Mouse (Mus musculus): ENCODE data around the gene Tkt. TPM values are rescaled to one million over a fixed set of nuclear protein-coding genes. Genes with fewer than 3 reads are reported as not detected.

Tkt gene
- polyA plus RNA-seq, 1 experiment from 2014 or later: 270 TPM

DNA sequence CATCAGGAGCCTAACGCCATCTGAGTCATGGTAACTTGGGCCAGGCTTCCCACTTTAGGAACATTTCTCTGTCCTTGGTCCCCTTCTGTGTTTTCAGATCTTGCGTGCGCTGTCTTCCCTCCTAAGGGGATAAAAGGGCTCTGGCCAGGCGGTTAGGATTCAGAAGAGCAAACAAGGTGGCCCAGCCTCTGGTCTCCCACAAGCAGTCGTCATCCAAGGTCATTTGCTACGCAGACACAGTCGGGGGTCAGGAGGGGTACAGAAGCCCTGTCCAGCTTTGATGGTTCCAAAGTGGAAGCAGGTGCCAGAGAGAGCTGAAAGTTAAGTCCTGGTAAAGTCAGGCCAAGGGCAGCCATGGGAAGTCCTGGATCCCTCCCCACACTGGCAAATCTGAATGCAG is 42.8 kb downstream of the Tkt start:
- H3K9ac ChIP-seq: no peak overlapping the region
- no peaks in the 10 kb centered on the region for H3K27me3 ChIP-seq (replicated peaks)
- H3K4me2 ChIP-seq: no peak overlapping the region
- H3K4me3 ChIP-seq (replicated peaks): no peak overlapping the region
- H3K4me1 ChIP-seq: peaks cover 29% of the 10 kb centered on the region
- no peaks in the 10 kb centered on the region for H3K9me3 ChIP-seq
- no peak overlapping the region for H3K27ac ChIP-seq
- WGBS: 63% methylated on average over 7 of the region's 7 CpGs
- no peak for ATAC-seq (ENCODE audit: insufficient read depth, low FRiP score, low read depth)
- H3K36me3 ChIP-seq: 0 out of 2 replicates have a peak, but pooled peaks cover 2% of the 10 kb centered on the region

DNA sequence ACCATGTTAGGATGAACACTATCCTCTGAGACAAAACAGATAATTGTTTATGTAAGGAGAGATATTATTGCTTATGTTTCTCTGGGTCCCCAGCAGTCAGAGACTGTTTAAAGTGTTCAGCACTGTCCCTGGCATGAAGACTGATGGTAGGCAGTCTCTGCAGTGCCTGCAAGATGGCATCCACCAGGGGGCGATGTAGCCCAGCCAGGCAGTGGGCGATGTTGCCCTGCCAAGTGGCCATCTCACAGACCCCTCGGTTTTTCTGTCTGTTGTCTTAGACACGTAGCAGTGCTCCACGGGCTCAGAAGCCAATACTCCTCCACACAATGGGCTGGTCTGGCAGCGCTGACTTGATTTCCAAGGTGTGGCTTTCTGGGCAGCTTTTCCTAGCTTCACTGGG is 43.3 kb downstream of the Tkt start:
- H3K4me3 ChIP-seq (replicated peaks): no peak overlapping the region
- H3K9ac ChIP-seq: 0 out of 2 replicates have a peak overlapping the region, but pooled peaks have one; percentile 16
- H3K36me3 ChIP-seq: 0 out of 2 replicates have a peak, but pooled peaks cover 4% of the 10 kb centered on the region
- H3K4me1 ChIP-seq: peaks cover 29% of the 10 kb centered on the region
- whole genome bisulfite sequencing: 10% methylated on average over 6 of the region's 6 CpGs
- no peaks in the 10 kb centered on the region for H3K9me3 ChIP-seq
- no peak for ATAC-seq (ENCODE audit: insufficient read depth, low FRiP score, low read depth)
- H3K4me2 ChIP-seq: no peak overlapping the region
- no peak overlapping the region for H3K27ac ChIP-seq
- no peaks in the 10 kb centered on the region for H3K27me3 ChIP-seq (replicated peaks)

DNA sequence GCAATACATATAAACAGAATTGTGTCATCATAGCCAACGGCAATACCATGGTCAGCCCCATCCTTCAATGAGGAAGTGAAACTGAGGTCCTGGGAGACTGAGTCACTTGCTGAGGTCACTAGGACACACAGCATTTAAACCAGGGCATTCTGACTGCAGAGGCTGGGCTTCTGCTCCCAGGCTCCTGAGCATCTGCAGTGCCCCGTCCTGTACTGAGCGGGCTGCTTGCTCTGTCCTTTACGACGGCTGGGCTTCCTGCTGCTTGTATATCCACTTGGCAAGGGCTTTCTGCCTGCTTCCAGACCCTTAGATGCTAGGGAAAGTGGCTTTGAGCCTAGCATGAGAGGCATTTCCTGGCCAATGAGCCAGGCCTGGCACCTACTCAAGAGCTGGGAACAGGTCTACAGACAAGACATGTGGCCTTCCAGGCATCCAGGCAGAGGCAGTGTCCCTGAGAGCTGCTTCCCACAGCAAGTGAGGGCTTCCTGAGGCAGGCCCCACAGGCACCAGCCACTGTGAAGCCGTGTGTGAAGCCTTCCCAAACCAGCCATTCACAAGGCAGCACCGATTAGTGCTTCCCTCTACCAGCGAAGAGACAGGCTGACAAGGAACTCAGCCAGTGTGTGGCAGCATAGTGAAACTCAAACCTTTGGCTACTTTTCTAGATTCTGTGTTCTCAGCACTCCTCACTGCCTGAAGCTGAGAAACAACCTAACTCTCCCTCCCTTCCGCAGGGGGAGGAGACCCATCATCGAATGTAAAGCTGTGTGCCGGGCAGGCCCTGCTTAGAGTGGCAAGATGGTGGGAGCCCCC is 45.3 kb downstream of the Tkt start:
- ATAC-seq (ENCODE audit: insufficient read depth, low FRiP score, low read depth): 0 out of 2 replicates have a peak, but pooled peaks have one; percentile 24
- Histone ChIP-seq H3K4me1 (peaks cover 29% of the 10 kb centered on the region), H3K27ac (peak overlapping the region; percentile 81), H3K4me2 (no peak overlapping the region), H3K4me3 (replicated peaks) (no peak overlapping the region), H3K36me3 (peaks cover 12% of the 10 kb centered on the region; the same call in 1 of the 2 replicates), H3K9me3 (no peaks in the 10 kb centered on the region), H3K27me3 (replicated peaks) (no peaks in the 10 kb centered on the region), H3K9ac (no peak overlapping the region)
- WGBS: 37% methylated on average over 11 of the region's 11 CpGs

DNA sequence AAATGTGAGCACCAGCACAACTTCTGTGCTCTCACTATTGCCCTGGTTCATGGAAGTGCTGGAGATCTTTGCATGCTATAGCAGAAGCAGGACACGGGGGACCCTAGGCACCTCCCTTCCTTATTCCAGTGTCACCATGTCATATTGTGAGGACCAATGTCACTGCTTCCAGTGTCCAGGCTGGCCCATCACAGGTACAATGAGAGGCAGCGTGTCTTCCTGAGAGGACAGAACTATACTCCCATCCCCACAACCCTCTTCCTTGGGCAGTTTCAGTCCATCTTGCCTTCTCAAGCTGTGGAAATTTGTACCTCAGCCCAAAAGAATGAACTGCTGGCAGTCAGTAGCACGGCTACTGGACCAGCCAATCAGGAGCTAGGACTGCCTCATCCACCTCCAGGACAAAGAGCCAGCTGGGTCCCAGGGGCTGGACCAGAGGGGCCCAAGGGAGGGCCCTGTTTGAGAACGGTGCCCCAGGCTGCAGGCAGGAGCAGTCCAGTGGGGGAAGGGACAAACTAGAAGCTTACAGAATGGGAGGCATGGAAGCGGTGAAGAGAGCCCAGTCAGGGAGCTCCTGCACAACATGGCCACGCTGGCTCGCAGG is 46.0 kb downstream of the Tkt start:
- Histone ChIP-seq H3K36me3 (peaks cover 18% of the 10 kb centered on the region; the same call in 1 of the 2 replicates), H3K4me3 (replicated peaks) (no peak overlapping the region), H3K9me3 (no peaks in the 10 kb centered on the region), H3K4me2 (no peak overlapping the region), H3K4me1 (peaks cover 29% of the 10 kb centered on the region), H3K27ac (peak overlapping the region; percentile 81), H3K27me3 (replicated peaks) (no peaks in the 10 kb centered on the region), H3K9ac (no peak overlapping the region)
- WGBS: 50% methylated on average over 7 of the region's 7 CpGs
- ATAC-seq (ENCODE audit: insufficient read depth, low FRiP score, low read depth): peak; percentile 81

DNA sequence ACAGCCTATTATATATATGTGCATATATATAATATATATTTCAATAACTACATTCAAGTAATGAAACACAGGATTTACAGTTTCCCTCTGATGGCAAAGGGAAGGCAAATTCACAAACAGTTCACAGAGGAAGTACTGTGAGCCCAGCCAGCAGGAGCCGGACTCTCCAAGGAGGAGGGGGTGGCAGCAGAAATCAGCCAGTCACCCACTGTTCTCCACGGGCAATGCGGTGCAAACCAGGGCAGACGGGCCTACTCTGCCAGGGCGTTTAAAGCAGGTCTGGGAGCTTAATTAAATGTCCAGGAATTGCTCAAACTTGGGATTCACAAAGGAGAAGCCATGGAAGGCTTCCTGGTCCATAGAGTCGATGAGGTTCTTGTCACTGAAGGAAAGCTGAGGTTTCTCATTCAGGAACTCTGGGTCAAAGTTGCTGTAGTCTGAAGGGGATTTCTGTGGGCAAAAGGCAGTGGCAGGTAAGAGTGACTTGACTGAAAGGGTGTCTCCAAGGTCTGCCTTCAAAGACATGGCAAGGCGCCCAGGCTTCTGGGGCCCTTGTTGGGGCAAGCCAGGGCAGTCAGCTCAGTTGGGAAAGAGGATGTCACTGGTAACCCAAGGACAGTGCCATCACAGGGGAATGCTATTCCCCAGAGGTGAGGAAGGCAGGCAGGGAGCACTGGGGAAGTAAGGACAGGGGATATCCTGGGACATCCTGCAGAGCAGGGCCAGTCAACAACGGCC is 47.6 kb downstream of the Tkt start:
- Histone ChIP-seq H3K9ac (no peak overlapping the region), H3K27me3 (replicated peaks) (no peaks in the 10 kb centered on the region), H3K4me1 (peaks cover 29% of the 10 kb centered on the region), H3K4me3 (replicated peaks) (no peak overlapping the region), H3K27ac (no peak overlapping the region), H3K9me3 (no peaks in the 10 kb centered on the region), H3K36me3 (peaks cover 25% of the 10 kb centered on the region), H3K4me2 (no peak overlapping the region)
- WGBS: 86% methylated on average over 8 of the region's 8 CpGs
- no peak for ATAC-seq (ENCODE audit: insufficient read depth, low FRiP score, low read depth)

DNA sequence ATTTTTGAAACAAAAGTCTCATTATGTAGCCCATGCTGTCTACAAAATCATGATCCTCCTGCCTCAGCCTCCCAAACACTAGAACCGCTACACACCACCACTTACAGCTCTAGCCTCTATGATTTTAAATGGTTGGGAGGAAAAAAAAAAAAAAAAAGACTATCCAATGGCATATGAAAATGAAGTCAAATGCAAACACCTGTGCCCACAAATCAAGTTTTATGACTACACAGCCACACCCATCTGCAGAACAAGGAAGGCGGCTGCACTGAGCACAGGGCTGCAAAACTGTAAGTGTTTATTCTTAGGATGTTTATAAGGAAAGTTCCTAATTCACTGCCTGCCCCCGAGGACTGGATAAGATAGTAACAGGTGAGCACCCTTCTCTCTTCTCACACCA is 48.2 kb downstream of the Tkt start:
- H3K9ac ChIP-seq: no peak overlapping the region
- H3K27ac ChIP-seq: no peak overlapping the region
- WGBS: 67% methylated on average over 3 of the region's 3 CpGs
- peaks cover 29% of the 10 kb centered on the region for H3K4me1 ChIP-seq
- no peak overlapping the region for H3K4me3 ChIP-seq (replicated peaks)
- H3K9me3 ChIP-seq: no peaks in the 10 kb centered on the region
- H3K4me2 ChIP-seq: no peak overlapping the region
- no peak for ATAC-seq (ENCODE audit: insufficient read depth, low FRiP score, low read depth)
- H3K27me3 ChIP-seq (replicated peaks): no peaks in the 10 kb centered on the region
- peaks cover 25% of the 10 kb centered on the region for H3K36me3 ChIP-seq

DNA sequence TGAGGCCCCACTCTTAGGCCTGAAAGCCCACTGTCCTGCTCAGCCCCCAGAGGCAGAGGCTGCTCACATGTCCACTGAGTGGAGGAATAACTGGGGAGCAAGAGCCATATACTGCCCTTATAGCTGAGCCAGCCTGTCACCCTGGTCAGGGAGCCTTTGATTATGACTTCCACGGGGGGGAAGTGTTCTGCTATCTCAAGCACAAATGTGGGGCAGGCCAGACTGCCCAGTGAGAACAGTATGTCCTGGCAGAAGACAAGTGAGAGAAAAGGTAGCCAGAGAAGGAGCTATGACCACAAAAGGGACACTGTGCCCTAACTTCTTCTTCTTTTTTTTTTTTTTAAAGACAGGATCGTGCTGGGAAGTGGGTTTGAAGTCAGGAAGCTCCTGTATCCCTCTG is 49.0 kb downstream of the Tkt start:
- WGBS: 71% methylated on average over 2 of the region's 2 CpGs

DNA sequence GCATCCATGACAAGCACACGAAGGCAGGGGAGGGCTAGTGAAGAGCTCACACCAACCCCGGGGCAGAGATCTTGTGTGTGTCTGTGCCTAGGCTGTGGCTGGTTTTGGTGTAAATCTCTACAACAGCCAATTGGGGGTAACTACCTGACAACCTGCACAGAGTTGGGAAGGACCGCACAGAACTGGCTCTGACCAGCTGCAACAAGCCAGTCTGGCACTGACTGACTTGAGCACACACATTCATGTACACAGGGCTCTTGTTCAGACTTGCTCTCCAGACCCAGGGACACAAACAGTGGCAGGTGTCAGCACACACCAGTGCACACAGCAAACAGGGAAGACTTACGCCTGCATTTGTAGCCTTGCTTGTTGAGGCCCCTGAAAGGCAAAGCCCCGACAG is 58.7 kb downstream of the Tkt start:
- Histone ChIP-seq H3K4me2 (no peak overlapping the region), H3K27ac (no peak overlapping the region), H3K4me3 (replicated peaks) (no peak overlapping the region), H3K36me3 (peaks cover 10% of the 10 kb centered on the region), H3K4me1 (peaks cover 3% of the 10 kb centered on the region; the same call in 1 of the 2 replicates), H3K27me3 (replicated peaks) (no peaks in the 10 kb centered on the region), H3K9me3 (no peaks in the 10 kb centered on the region), H3K9ac (no peak overlapping the region)
- no peak for ATAC-seq (ENCODE audit: insufficient read depth, low FRiP score, low read depth)
- WGBS: 81% methylated on average over 5 of the region's 5 CpGs

More for the DNA sequence above, 49.0 kb downstream of the Tkt start:
- H3K9me3 ChIP-seq: no peaks in the 10 kb centered on the region
- H3K4me2 ChIP-seq: no peak overlapping the region
- H3K36me3 ChIP-seq: peaks cover 30% of the 10 kb centered on the region
- H3K9ac ChIP-seq: no peak overlapping the region
- peaks cover 25% of the 10 kb centered on the region for H3K4me1 ChIP-seq
- H3K27me3 ChIP-seq (replicated peaks): no peaks in the 10 kb centered on the region
- no peak overlapping the region for H3K27ac ChIP-seq
- no peak for ATAC-seq (ENCODE audit: insufficient read depth, low FRiP score, low read depth)
- H3K4me3 ChIP-seq (replicated peaks): no peak overlapping the region

DNA sequence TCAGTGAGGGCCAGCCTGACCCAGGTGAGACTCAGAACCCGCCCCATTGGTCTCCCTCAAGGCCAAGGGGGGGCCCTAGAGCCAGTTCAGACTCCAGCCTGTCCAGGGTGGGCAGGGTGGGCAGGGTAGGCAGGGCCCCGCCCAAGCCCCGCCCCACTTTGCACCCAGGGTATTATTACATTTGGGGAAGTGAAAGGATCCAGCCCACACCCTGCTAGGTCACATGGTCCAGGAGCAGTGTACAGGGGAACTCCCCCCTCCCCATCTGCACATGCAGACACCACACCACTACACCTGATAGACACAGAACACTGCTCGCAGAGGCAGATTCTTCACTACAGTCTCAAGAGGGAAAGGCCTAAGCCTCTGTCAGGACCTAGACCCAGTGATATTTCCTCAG is 59.5 kb downstream of the Tkt start:
- Histone ChIP-seq H3K4me1 (peaks cover 3% of the 10 kb centered on the region; the same call in 1 of the 2 replicates), H3K4me2 (no peak overlapping the region), H3K9me3 (no peaks in the 10 kb centered on the region), H3K36me3 (0 out of 2 replicates have a peak, but pooled peaks cover 3% of the 10 kb centered on the region), H3K4me3 (replicated peaks) (no peak overlapping the region), H3K27me3 (replicated peaks) (no peaks in the 10 kb centered on the region), H3K27ac (no peak overlapping the region), H3K9ac (no peak overlapping the region)
- 0 out of 2 replicates have a peak, but pooled peaks have one; percentile 19 for ATAC-seq (ENCODE audit: insufficient read depth, low FRiP score, low read depth)
- WGBS: 78% methylated on average over 4 of the region's 4 CpGs

DNA sequence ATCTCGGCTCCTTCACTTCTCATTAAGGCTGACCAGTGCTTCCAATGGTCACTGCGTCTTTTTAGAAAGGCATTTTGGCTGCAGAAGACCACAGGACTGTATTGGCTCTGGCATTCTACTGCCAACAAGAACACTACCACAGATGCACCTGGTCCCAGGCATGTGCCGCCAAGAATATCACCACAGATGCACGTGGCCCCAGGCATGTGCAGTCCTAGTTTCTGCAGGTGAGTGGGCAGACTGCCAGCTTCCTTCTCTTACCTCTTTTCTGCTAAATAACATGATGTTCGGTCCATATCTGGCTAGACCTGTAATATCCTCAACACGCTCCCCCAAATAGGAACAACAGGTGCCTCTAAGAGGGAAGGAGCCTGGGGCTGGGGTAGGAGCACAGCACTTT is 60.0 kb downstream of the Tkt start:
- Histone ChIP-seq H3K4me3 (replicated peaks) (no peak overlapping the region), H3K4me2 (no peak overlapping the region), H3K4me1 (peaks cover 3% of the 10 kb centered on the region; the same call in 1 of the 2 replicates), H3K36me3 (0 out of 2 replicates have a peak, but pooled peaks cover 3% of the 10 kb centered on the region), H3K27me3 (replicated peaks) (no peaks in the 10 kb centered on the region), H3K27ac (no peak overlapping the region), H3K9me3 (no peaks in the 10 kb centered on the region), H3K9ac (no peak overlapping the region)
- 77% methylated on average over 6 of the region's 6 CpGs for WGBS
- 0 out of 2 replicates have a peak, but pooled peaks have one; percentile 32 for ATAC-seq (ENCODE audit: insufficient read depth, low FRiP score, low read depth)

DNA sequence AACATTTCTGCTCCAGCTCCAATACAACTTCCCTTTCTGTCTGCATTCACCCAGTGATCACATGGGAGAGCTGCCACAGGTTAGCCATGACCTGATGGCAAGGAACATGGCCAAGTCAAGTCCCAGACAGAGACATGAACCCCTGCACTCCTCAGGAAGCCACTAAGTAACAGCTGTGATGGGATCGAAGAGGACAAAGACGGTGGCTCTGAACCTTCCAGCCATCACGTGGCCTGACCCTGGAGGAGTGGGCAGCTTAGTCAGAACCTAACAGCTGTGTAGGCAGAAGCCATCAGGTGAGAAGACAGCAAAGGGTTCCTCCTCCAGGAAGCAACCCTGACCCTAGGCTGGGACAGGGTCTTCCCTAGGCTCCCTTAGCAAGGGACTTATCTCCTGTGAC is 61.3 kb downstream of the Tkt start:
- Histone ChIP-seq H3K36me3 (0 out of 2 replicates have a peak, but pooled peaks cover 3% of the 10 kb centered on the region), H3K9me3 (no peaks in the 10 kb centered on the region), H3K4me1 (peaks cover 3% of the 10 kb centered on the region; the same call in 1 of the 2 replicates), H3K4me3 (replicated peaks) (no peak overlapping the region), H3K4me2 (no peak overlapping the region), H3K9ac (no peak overlapping the region), H3K27me3 (replicated peaks) (no peaks in the 10 kb centered on the region), H3K27ac (no peak overlapping the region)
- ATAC-seq (ENCODE audit: insufficient read depth, low FRiP score, low read depth): no peak
- 88% methylated on average over 3 of the region's 3 CpGs for WGBS

Data from stomach, embryonic 15.5 days (tissue).